ENCODE assay signal across 28 mouse cellular contexts in the genomic region with DNA sequence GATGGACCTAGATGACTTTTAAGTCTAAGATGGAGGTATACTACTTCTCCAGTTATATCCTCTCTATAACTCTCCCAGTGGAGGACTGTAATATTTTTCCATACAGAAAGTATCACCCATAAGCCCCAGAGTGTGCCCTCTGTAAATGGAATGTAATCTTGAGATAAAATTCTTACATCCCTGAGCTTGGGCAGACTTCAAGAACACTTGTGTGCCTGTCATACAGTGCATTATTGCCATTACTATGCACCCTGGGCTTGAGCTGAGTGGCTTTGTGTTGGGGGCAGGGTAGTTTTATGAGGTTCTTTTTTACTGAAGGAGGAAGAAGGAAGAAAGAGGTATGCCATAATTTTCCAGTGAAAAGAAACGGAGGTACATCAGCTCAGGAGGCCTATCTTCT.
"Had no signal": no experiment of that assay in that cellular context is flagged by ENCODE, and none has a peak within 500 bp of the region (broad histone marks: within the 10 kb centered on the region; RNA-seq: fewer than 3 reads in every experiment).

No protein-coding gene starts in this region.

- H3K36me3 ChIP-seq: embryonic facial prominence, embryonic 10.5 days; embryonic facial prominence, embryonic 12.5 days; embryonic facial prominence, embryonic 13.5 days; embryonic facial prominence, embryonic 15.5 days; forebrain, embryonic 10.5 days; forebrain, embryonic 12.5 days; forebrain, embryonic 15.5 days had no signal

- H3K9me3 ChIP-seq: embryonic facial prominence, embryonic 10.5 days; embryonic facial prominence, embryonic 12.5 days; embryonic facial prominence, embryonic 13.5 days; embryonic facial prominence, embryonic 15.5 days; forebrain, embryonic 10.5 days; forebrain, embryonic 12.5 days; forebrain, embryonic 13.5 days; forebrain, embryonic 15.5 days had no signal

- ATAC-seq: forebrain, embryonic 13.5 days; forebrain, embryonic 14.5 days; forebrain, embryonic 15.5 days; forebrain, embryonic 16.5 days; forebrain, postnatal 0 days had no signal

- H3K4me2 ChIP-seq: embryonic facial prominence, embryonic 12.5 days; embryonic facial prominence, embryonic 13.5 days; embryonic facial prominence, embryonic 15.5 days; forebrain, embryonic 12.5 days; forebrain, embryonic 13.5 days; forebrain, embryonic 15.5 days had no signal

- H3K27me3 ChIP-seq: embryonic facial prominence, embryonic 12.5 days; embryonic facial prominence, embryonic 13.5 days; embryonic facial prominence, embryonic 15.5 days; forebrain, embryonic 12.5 days; forebrain, embryonic 13.5 days; forebrain, embryonic 15.5 days had no signal

- H3K9ac ChIP-seq: embryonic facial prominence, embryonic 12.5 days; embryonic facial prominence, embryonic 13.5 days; embryonic facial prominence, embryonic 15.5 days; forebrain, embryonic 12.5 days; forebrain, embryonic 13.5 days; forebrain, embryonic 15.5 days; forebrain, postnatal 0 days had no signal

- H3K4me3 ChIP-seq: embryonic facial prominence, embryonic 10.5 days; embryonic facial prominence, embryonic 12.5 days; embryonic facial prominence, embryonic 13.5 days; embryonic facial prominence, embryonic 15.5 days; erythroblast, embryonic 14.5 days; forebrain, embryonic 10.5 days; forebrain, embryonic 12.5 days; forebrain, embryonic 13.5 days; forebrain, embryonic 15.5 days; gastrocnemius, adult 2 months; heart, adult 2 months had no signal

- H3K4me1 ChIP-seq: embryonic facial prominence, embryonic 10.5 days; embryonic facial prominence, embryonic 12.5 days; embryonic facial prominence, embryonic 13.5 days; embryonic facial prominence, embryonic 15.5 days; forebrain, embryonic 10.5 days; forebrain, embryonic 12.5 days; forebrain, embryonic 13.5 days; forebrain, embryonic 15.5 days had no signal

- DNase-seq: cerebellum, adult 2 months; cerebellum, adult 8-10 months; cerebellum, adult 9-10 months; cerebellum, adult 9-11 months; cerebellum, postnatal 10 days; cerebellum, postnatal 14 days; cerebellum, postnatal 25 days; cerebellum, postnatal 36 days; embryo, embryonic 11 days; forebrain, postnatal 0 days; gastrocnemius, adult 2 months; gastrocnemius, postnatal 10 days; gastrocnemius, postnatal 14 days; gastrocnemius, postnatal 25 days; gastrocnemius, postnatal 36 days; heart, adult 18-20 months; heart, adult 2 months had no signal

- H3K27ac ChIP-seq: embryonic facial prominence, embryonic 10.5 days; embryonic facial prominence, embryonic 12.5 days; embryonic facial prominence, embryonic 13.5 days; embryonic facial prominence, embryonic 15.5 days; forebrain, embryonic 10.5 days; forebrain, embryonic 12.5 days; forebrain, embryonic 13.5 days; forebrain, embryonic 15.5 days; gastrocnemius, adult 2 months; heart, adult 2 months had no signal
